Mouse (Mus musculus) leukemia stem cell, adult 10-12 weeks (primary cell): ENCODE results near the gene Hpcal4. TPM values are rescaled to one million over a fixed set of nuclear protein-coding genes. Genes with fewer than 3 reads are reported as not detected.

Experiments used
- polyA plus RNA-seq: library from polyadenylated mRNA; stranded (reverse); fragments of >175 nt; gene quantifications from 2 replicates; pipeline ENCODE4 v1.2.3, GENCODE M21; 2012; ENCODE audit warnings: low replicate concordance

Hpcal4 gene
- 0.14 TPM in 1 of 2 replicates, not detected in the other for polyA plus RNA-seq

GRCm38 (mm10) chr4:123182328-123183238, at the start of gene Hpcal4:
TSS of gene Hpcal4 (plus strand) at chr4:123183227.

DNA sequence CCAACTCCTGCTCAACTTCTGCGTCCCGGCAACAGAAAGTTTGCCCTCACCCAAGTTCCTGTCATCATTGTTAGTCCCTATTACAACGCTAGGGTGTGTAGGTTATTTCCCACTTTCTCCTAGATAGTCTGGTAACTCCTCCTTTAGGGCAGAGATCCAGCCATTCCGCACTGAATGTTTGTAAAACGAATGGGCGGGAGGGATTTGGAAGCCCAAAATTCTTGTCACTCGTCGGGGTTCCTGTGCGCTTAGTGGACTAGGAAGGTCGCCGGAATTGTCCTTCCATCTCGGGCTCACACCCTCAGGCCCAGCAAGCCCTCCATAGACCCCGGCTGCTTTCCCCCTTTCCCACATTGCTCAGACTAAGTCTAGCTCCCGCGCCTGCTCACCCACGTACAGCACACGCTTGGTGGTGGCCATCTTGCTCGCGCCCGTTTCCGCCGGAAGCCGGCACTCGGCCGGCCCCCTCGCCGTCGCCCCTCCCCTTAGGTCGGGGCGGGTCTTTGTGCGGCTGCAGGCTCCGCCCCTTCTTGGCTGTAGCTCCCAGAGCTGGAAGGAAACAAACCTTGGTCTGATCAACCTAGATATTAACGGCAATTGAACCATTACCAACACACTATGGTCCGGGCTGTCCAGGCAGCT, 43.4 kb upstream of the Hpcal4 start, which contains the start of gene Ppie:
Gene Ppie (minus strand): TSS at position 439 of the 642 bp plus-strand sequence.

DNA sequence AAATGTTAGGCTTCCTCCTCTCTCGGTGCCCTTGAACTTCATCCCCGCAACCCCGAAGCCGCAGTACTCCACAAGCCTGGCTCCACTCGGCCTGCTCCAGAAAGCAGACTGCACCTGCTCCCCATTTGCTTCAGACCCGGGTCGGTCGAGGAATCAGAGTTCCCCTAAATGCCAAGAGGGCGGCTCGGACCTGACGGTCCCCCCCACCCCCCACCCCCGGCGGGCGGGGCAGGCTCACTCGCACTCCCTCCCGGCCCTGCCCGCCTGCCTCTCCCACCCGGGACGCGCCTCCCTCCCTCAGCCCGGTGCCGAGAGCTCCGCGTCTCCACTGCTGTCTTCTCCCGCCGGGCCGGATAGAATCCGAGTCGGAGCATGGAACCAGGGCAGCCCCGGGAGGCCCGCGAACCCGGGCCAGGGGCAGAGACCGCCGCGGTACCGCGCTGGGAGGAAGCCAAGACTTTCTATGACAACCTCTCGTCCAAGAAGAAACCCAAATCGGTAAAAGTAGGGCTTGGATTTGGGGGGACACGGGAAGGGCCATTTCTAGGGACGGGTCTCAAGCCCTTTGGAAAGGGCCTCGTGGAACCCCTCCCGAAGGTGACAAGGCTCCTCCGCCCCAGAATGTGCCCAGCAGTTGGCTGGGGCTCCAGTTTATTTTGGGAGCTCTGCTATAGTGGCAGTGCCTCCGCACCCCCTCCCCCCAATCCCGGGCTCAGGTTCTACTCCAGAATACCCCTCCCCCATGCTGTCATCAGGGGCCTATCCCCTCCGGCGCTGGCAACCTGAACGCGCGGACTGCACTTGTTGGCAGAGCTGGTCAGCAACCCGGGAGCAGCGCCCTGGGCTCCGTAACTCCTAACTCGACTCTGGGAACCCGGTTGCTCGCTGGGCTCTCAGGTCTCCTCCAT, 18.4 kb downstream of the Hpcal4 start, which contains the start of gene Nt5c1a:
Gene Nt5c1a (plus strand): TSS at position 319 of the 908 bp plus-strand sequence.

GRCm38 (mm10) chr4:123233492-123234084, 50.6 kb downstream of the Hpcal4 start, which contains the start of gene Heyl:
TSS of gene Heyl (plus strand) at chr4:123233556.

Other genes starting within 250 kb of the Hpcal4 start
- gene Mfsd2a, start 222.0 kb upstream of the Hpcal4 start, polyA plus RNA-seq, result 0.18 TPM in 1 of 2 replicates, not detected in the other
- 1.2 and 2.0 TPM in 2 replicates for gene Mycl, start 187.6 kb upstream of the Hpcal4 start, polyA plus RNA-seq
- gene Trit1, start 166.6 kb upstream of the Hpcal4 start, polyA plus RNA-seq, result 0.26 and 1.1 TPM in 2 replicates
- gene Bmp8b, start 78.1 kb upstream of the Hpcal4 start, polyA plus RNA-seq, result 0.34 TPM in 1 of 2 replicates, not detected in the other
- 0.10 TPM in 1 of 2 replicates, not detected in the other for gene Oxct2b, start 67.0 kb upstream of the Hpcal4 start, polyA plus RNA-seq
- gene Ppie, start 43.3 kb upstream of the Hpcal4 start, polyA plus RNA-seq, result 3.6 and 5.4 TPM in 2 replicates
- not detected in 2 replicates for gene Nt5c1a, start 18.3 kb downstream of the Hpcal4 start, polyA plus RNA-seq
- 0.21 and 0.27 TPM in 2 replicates for gene Heyl, start 50.3 kb downstream of the Hpcal4 start, polyA plus RNA-seq
- 2,411 and 2,553 TPM in 2 replicates for gene Pabpc4, start 79.1 kb downstream of the Hpcal4 start, polyA plus RNA-seq
- not detected in 2 replicates for gene Oxct2a, start 140.4 kb downstream of the Hpcal4 start, polyA plus RNA-seq
- gene Bmp8a, start 160.0 kb downstream of the Hpcal4 start, polyA plus RNA-seq, result 0.09 and 0.47 TPM in 2 replicates